Mouse (Mus musculus) liver, embryonic 14.5 days (tissue): Measurements from ENCODE around the gene Adsl.

Source experiments
- CTCF ChIP-seq: IDR thresholded peaks from 2 replicates; pipeline ENCODE4 v1.5.1; 2016; ENCODE audit warnings: antibody characterized with exemption, low read depth, control low read depth
- EP300 ChIP-seq: IDR thresholded peaks from 2 replicates; pipeline ENCODE4 v1.6.1; 2016; ENCODE audit warnings: antibody characterized with exemption, low read depth

DNA sequence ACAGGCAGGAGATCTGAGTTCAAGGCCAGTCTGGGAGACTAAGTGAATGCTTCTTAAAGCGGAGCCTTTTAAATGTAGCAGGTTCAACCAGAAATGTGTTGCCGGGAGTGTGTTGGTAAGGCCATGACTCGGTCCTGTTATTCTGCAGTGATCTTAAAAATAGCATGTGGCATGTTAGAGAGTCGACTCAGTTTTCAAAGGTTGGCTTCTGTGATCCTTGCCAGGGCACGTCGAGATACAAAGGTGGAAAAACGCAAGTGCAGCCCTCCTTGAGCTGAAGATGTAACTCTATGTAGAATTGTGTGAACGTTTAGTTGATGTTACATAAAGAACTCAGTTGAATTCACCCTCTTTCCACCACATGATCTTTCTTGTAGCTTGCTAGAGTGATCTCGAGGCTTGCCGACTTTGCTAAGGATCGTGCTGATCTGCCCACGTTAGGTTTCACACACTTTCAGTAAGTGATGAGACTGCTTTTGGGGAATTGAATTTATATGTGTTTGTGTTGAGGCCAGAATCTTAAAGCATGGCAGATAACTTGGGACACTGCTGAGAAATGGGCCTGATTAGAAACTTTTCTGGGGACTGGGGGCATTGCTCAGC, 7.6 kb downstream of the Adsl start:
- no peak for TF ChIP-seq CTCF
- no peak for TF ChIP-seq EP300
